Mouse (Mus musculus) erythroblast, embryonic 14.5 days (primary cell): ENCODE data around the gene Asb13. TPM values are rescaled to one million over a fixed set of nuclear protein-coding genes. Genes with fewer than 3 reads are reported as not detected.

Experiments used
- H3K27me3 ChIP-seq: 2 replicates; pipeline ENCODE4 v1.6.1; 2012; ENCODE audit warnings: inconsistent platforms; ENCODE audit not compliant: control insufficient read depth
- H3K36me3 ChIP-seq: 2 replicates; pipeline ENCODE4 v1.6.1; 2012; ENCODE audit warnings: mild to moderate bottlenecking, inconsistent platforms; ENCODE audit not compliant: control insufficient read depth
- H3K4me1 ChIP-seq: 2 replicates; pipeline ENCODE4 v1.6.1; 2012; ENCODE audit warnings: inconsistent platforms; ENCODE audit not compliant: control insufficient read depth
- H3K4me3 ChIP-seq: replicated peaks from 2 replicates; pipeline ENCODE3; 2012; ENCODE audit warnings: moderate library complexity, mild to moderate bottlenecking, inconsistent platforms
- H3K9me3 ChIP-seq: 2 replicates; pipeline ENCODE4 v1.6.1; 2012; ENCODE audit warnings: low read length, inconsistent platforms, mixed read lengths; ENCODE audit not compliant: control insufficient read depth
- GATA1 ChIP-seq: IDR thresholded peaks from 2 replicates; pipeline ENCODE4 v1.6.1; 2012; ENCODE audit warnings: low read length, inconsistent platforms, mixed read lengths
- TAL1 ChIP-seq: IDR thresholded peaks from 3 replicates; pipeline ENCODE4 v1.6.1; 2012; ENCODE audit warnings: low read length, inconsistent platforms, mixed read lengths
- polyA plus RNA-seq: library from polyadenylated mRNA; stranded (reverse); fragments of >175 nt; gene quantifications from 2 replicates; pipeline ENCODE4 v1.2.3, GENCODE M21; 2012

Asb13 gene
- polyA plus RNA-seq, result 0.01 and 0.05 TPM in 2 replicates

- no peaks in the 10 kb centered on the region for H3K36me3 ChIP-seq
- H3K4me1 ChIP-seq, result peaks cover 15% of the 10 kb centered on the region
- TF ChIP-seq GATA1 (no peak), TAL1 (no peak)
- H3K9me3 ChIP-seq, result no peaks in the 10 kb centered on the region
- peak within 1 kb of the TSS; percentile 72 for H3K4me3 ChIP-seq
- H3K27me3 ChIP-seq, result peaks cover 13% of the 10 kb centered on the region
These were observed at the start of gene Asb13 for GRCm38 (mm10) chr13:3633895-3634811. TSS of gene Asb13 (plus strand) at chr13:3634032.

GRCm38 (mm10) chr13:3590789-3591188 is 43.0 kb upstream of the Asb13 start:
- Histone ChIP-seq H3K9me3 (no peaks in the 10 kb centered on the region), H3K4me3 (no peak overlapping the region), H3K27me3 (no peaks in the 10 kb centered on the region), H3K4me1 (no peaks in the 10 kb centered on the region), H3K36me3 (peaks cover 65% of the 10 kb centered on the region)
- TF ChIP-seq GATA1, result no peak
- TF ChIP-seq TAL1, result no peak

- TF ChIP-seq TAL1 (no peak), GATA1 (no peak)
- no peaks in the 10 kb centered on the region for H3K27me3 ChIP-seq
- peaks cover 57% of the 10 kb centered on the region for H3K36me3 ChIP-seq
- H3K4me3 ChIP-seq, result no peak overlapping the region
- H3K9me3 ChIP-seq, result no peaks in the 10 kb centered on the region
- H3K4me1 ChIP-seq, result no peaks in the 10 kb centered on the region
These were observed 39.5 kb upstream of the Asb13 start for GRCm38 (mm10) chr13:3594311-3594710.

- no peaks in the 10 kb centered on the region for H3K27me3 ChIP-seq
- peaks cover 45% of the 10 kb centered on the region for H3K36me3 ChIP-seq
- TF ChIP-seq GATA1, result no peak
- TF ChIP-seq TAL1, result no peak
- H3K4me3 ChIP-seq, result no peak overlapping the region
- H3K4me1 ChIP-seq, result no peaks in the 10 kb centered on the region
- no peaks in the 10 kb centered on the region for H3K9me3 ChIP-seq
These were observed 37.6 kb upstream of the Asb13 start for GRCm38 (mm10) chr13:3596232-3596631.

- no peak for TF ChIP-seq TAL1
- TF ChIP-seq GATA1, result no peak
These were observed 24.1 kb upstream of the Asb13 start for GRCm38 (mm10) chr13:3609780-3610117.

GRCm38 (mm10) chr13:3610118-3610794 is 23.6 kb upstream of the Asb13 start:
- Histone ChIP-seq H3K9me3 (peaks cover 7% of the 10 kb centered on the region), H3K4me1 (peaks cover 11% of the 10 kb centered on the region), H3K4me3 (peak overlapping the region; percentile 82), H3K27me3 (no peaks in the 10 kb centered on the region), H3K36me3 (no peaks in the 10 kb centered on the region; the same call in none of the 2 replicates)
- TF ChIP-seq TAL1, result no peak
- no peak for TF ChIP-seq GATA1

More at GRCm38 (mm10) chr13:3609780-3610117, 24.1 kb upstream of the Asb13 start:
- Histone ChIP-seq H3K27me3 (no peaks in the 10 kb centered on the region), H3K4me1 (peaks cover 11% of the 10 kb centered on the region), H3K4me3 (peak overlapping the region; percentile 82), H3K36me3 (no peaks in the 10 kb centered on the region; the same call in none of the 2 replicates), H3K9me3 (peaks cover 6% of the 10 kb centered on the region)

- no peaks in the 10 kb centered on the region for H3K27me3 ChIP-seq
- TF ChIP-seq GATA1, result no peak
- TF ChIP-seq TAL1, result no peak
- peaks cover 11% of the 10 kb centered on the region for H3K4me1 ChIP-seq
- H3K36me3 ChIP-seq, result no peaks in the 10 kb centered on the region; the same call in none of the 2 replicates
- H3K4me3 ChIP-seq, result peak within 1 kb of the TSS; percentile 82
- peaks cover 7% of the 10 kb centered on the region for H3K9me3 ChIP-seq
These were observed 22.9 kb upstream of the Asb13 start, which contains the start of gene Fam208b for GRCm38 (mm10) chr13:3610795-3611438. TSS of gene Fam208b (minus strand) at chr13:3611108.

GRCm38 (mm10) chr13:3627139-3627538 is 6.7 kb upstream of the Asb13 start:
- no peaks in the 10 kb centered on the region for H3K4me1 ChIP-seq
- TF ChIP-seq GATA1 (no peak), TAL1 (no peak)
- H3K27me3 ChIP-seq, result no peaks in the 10 kb centered on the region; the same call in 1 of the 2 replicates
- no peaks in the 10 kb centered on the region for H3K36me3 ChIP-seq
- no peak overlapping the region for H3K4me3 ChIP-seq
- H3K9me3 ChIP-seq, result peaks cover 6% of the 10 kb centered on the region
